Mouse (Mus musculus): Measurements from ENCODE around the gene Jund. TPM values are rescaled to one million over a fixed set of nuclear protein-coding genes. Genes with fewer than 3 reads are reported as not detected.

Jund gene
- polyA plus RNA-seq, 1 experiment, result 223 TPM

GRCm38 (mm10) chr8:70658897-70659603, 39.7 kb upstream of the Jund start:
- Histone ChIP-seq H3K4me1 (ENCODE audit: control insufficient read depth, insufficient read depth, low read length) (peaks cover 2% of the 10 kb centered on the region; the same call in 1 of the 2 replicates), H3K4me3 (ENCODE audit: insufficient read depth, low read length) (peak overlapping the region; percentile 63), H3K27ac (ENCODE audit: insufficient read depth, low read length) (no peak overlapping the region)
- TF ChIP-seq POLR2A (IDR thresholded peaks at IDR 0.05; ENCODE audit: extremely low read depth, insufficient read depth, low read length), result no peak
- TF ChIP-seq CTCF (IDR thresholded peaks at IDR 0.05; ENCODE audit: extremely low read depth, insufficient read depth, low read length), result no peak

- H3K4me3 ChIP-seq (ENCODE audit: insufficient read depth, low read length), result peak overlapping the region; percentile 63
- H3K4me1 ChIP-seq (ENCODE audit: control insufficient read depth, insufficient read depth, low read length), result peaks cover 2% of the 10 kb centered on the region; the same call in 1 of the 2 replicates
- TF ChIP-seq POLR2A (IDR thresholded peaks at IDR 0.05; ENCODE audit: extremely low read depth, insufficient read depth, low read length) (peak; percentile 58; the same call in 1 of the 2 replicates), CTCF (IDR thresholded peaks at IDR 0.05; ENCODE audit: extremely low read depth, insufficient read depth, low read length) (no peak)
- H3K27ac ChIP-seq (ENCODE audit: insufficient read depth, low read length), result no peak overlapping the region
These were observed 39.0 kb upstream of the Jund start for GRCm38 (mm10) chr8:70659604-70660272.

- Histone ChIP-seq H3K4me3 (ENCODE audit: insufficient read depth, low read length) (peak within 1 kb of the TSS; percentile 63), H3K4me1 (ENCODE audit: control insufficient read depth, insufficient read depth, low read length) (peaks cover 2% of the 10 kb centered on the region; the same call in 1 of the 2 replicates), H3K27ac (ENCODE audit: insufficient read depth, low read length) (no peak within 1 kb of the TSS)
- TF ChIP-seq CTCF (IDR thresholded peaks at IDR 0.05; ENCODE audit: extremely low read depth, insufficient read depth, low read length), result no peak
- TF ChIP-seq POLR2A (IDR thresholded peaks at IDR 0.05; ENCODE audit: extremely low read depth, insufficient read depth, low read length), result no peak
These were observed 38.5 kb upstream of the Jund start, which contains the start of gene Pgpep1 for GRCm38 (mm10) chr8:70660273-70660725. Gene Pgpep1, minus strand, starts transcription at chr8:70660388.

GRCm38 (mm10) chr8:70663691-70664090, 35.1 kb upstream of the Jund start:
- Histone ChIP-seq H3K27ac (ENCODE audit: insufficient read depth, low read length) (no peak overlapping the region), H3K4me3 (ENCODE audit: insufficient read depth, low read length) (no peak overlapping the region), H3K4me1 (ENCODE audit: control insufficient read depth, insufficient read depth, low read length) (peaks cover 4% of the 10 kb centered on the region)
- TF ChIP-seq POLR2A (IDR thresholded peaks at IDR 0.05; ENCODE audit: extremely low read depth, insufficient read depth, low read length) (no peak), CTCF (IDR thresholded peaks at IDR 0.05; ENCODE audit: extremely low read depth, insufficient read depth, low read length) (no peak)

GRCm38 (mm10) chr8:70664631-70665030, 34.1 kb upstream of the Jund start:
- TF ChIP-seq POLR2A (IDR thresholded peaks at IDR 0.05; ENCODE audit: extremely low read depth, insufficient read depth, low read length) (no peak), CTCF (IDR thresholded peaks at IDR 0.05; ENCODE audit: extremely low read depth, insufficient read depth, low read length) (no peak)
- Histone ChIP-seq H3K4me1 (ENCODE audit: control insufficient read depth, insufficient read depth, low read length) (peaks cover 4% of the 10 kb centered on the region), H3K4me3 (ENCODE audit: insufficient read depth, low read length) (no peak overlapping the region), H3K27ac (ENCODE audit: insufficient read depth, low read length) (no peak overlapping the region)

- no peak for TF ChIP-seq CTCF (IDR thresholded peaks at IDR 0.05; ENCODE audit: extremely low read depth, insufficient read depth, low read length)
- no peak for TF ChIP-seq POLR2A (IDR thresholded peaks at IDR 0.05; ENCODE audit: extremely low read depth, insufficient read depth, low read length)
- Histone ChIP-seq H3K4me1 (ENCODE audit: control insufficient read depth, insufficient read depth, low read length) (peaks cover 2% of the 10 kb centered on the region), H3K4me3 (ENCODE audit: insufficient read depth, low read length) (no peak overlapping the region), H3K27ac (ENCODE audit: insufficient read depth, low read length) (no peak overlapping the region)
These were observed 33.1 kb upstream of the Jund start for GRCm38 (mm10) chr8:70665599-70665998.

- Histone ChIP-seq H3K4me3 (ENCODE audit: insufficient read depth, low read length) (no peak overlapping the region), H3K27ac (ENCODE audit: insufficient read depth, low read length) (no peak overlapping the region), H3K4me1 (ENCODE audit: control insufficient read depth, insufficient read depth, low read length) (peaks cover 2% of the 10 kb centered on the region)
- no peak for TF ChIP-seq POLR2A (IDR thresholded peaks at IDR 0.05; ENCODE audit: extremely low read depth, insufficient read depth, low read length)
- TF ChIP-seq CTCF (IDR thresholded peaks at IDR 0.05; ENCODE audit: extremely low read depth, insufficient read depth, low read length), result no peak
These were observed 31.7 kb upstream of the Jund start for GRCm38 (mm10) chr8:70667071-70667470.

GRCm38 (mm10) chr8:70671615-70672324, 27.0 kb upstream of the Jund start:
- TF ChIP-seq POLR2A (IDR thresholded peaks at IDR 0.05; ENCODE audit: extremely low read depth, insufficient read depth, low read length), result no peak
- Histone ChIP-seq H3K27ac (ENCODE audit: insufficient read depth, low read length) (no peak overlapping the region), H3K4me3 (ENCODE audit: insufficient read depth, low read length) (no peak overlapping the region), H3K4me1 (ENCODE audit: control insufficient read depth, insufficient read depth, low read length) (peaks cover 7% of the 10 kb centered on the region)

GRCm38 (mm10) chr8:70672325-70673078, 26.2 kb upstream of the Jund start:
- peak overlapping the region; percentile 69 for H3K27ac ChIP-seq (ENCODE audit: insufficient read depth, low read length)
- TF ChIP-seq CTCF (IDR thresholded peaks at IDR 0.05; ENCODE audit: extremely low read depth, insufficient read depth, low read length), result 0 out of 2 replicates have a peak, but pooled peaks have one; percentile 4
- no peak for TF ChIP-seq POLR2A (IDR thresholded peaks at IDR 0.05; ENCODE audit: extremely low read depth, insufficient read depth, low read length)
- H3K4me3 ChIP-seq (ENCODE audit: insufficient read depth, low read length), result peak overlapping the region; percentile 39
- H3K4me1 ChIP-seq (ENCODE audit: control insufficient read depth, insufficient read depth, low read length), result peaks cover 5% of the 10 kb centered on the region
